Mouse (Mus musculus) left cerebral cortex, adult 9 months (tissue): ENCODE measurements around the gene Zfp212.
"Not testable (repeated sequence)": the region's sequence is repeated elsewhere in the genome, so short reads cannot be mapped to it uniquely, and the experiment has no call there.

ENCODE experiments used
- DNase-seq, 2 experiments: peaks; one replicate each; pipeline ENCODE4 v3.0.0; 2022; ENCODE audit warnings: low spot score in 2 of 2

Zfp212 gene

DNA sequence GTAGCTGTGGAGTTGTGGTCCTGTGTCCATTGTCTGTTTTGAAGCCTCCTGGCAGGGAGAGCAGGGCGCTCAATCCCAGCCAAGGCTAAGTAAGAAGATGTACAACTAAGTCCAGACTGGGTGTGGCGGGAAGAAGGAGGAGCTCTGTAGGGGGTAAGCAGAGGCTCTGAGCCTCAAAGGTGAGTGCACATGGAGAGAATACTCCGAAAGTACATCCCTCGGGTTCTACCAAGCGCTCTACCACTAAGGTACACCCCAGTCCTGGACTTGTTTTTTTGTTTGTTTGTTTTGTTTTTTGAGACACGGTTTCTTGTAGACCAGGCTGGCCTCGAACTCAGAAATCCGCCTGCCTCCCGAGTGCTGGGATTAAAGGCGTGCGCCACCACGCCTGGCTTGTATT, 22.2 kb downstream of the Zfp212 start:
- no peak for DNase-seq

DNA sequence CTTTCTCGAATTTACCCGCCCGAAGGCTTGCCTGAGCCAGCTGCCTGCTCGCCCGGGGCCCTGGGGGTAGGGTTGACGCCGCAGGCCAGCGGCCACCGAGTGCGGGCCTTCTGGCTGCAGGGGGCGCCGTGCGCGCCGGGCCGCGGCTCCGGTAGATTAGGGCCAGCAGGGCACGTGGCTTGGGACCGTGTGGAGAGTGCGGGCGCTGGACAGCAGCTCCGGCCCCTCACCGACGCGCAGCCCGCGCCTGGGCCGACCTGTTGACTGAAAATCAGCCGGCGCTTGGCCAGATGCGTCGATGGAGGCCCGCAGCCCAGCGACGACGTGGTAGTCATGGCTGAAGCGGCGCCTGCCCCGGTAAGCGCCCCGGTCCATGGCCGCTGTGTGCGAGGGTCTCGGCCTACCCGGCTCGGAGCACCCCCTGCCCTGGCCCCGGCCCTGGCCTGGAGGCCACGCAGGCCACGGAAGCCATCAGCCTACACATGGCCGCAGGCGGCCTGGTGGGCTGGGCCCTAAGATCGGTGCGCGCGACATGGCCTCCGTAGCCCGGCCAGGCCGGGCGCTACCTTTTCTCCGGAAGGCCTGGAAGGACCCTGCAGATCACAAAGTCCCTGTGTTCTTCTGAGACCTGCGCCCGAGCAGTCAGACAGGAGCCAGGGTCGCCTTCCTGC, 22.9 kb downstream of the Zfp212 start:
- peak in 1 of 2 experiments; percentile 49 for DNase-seq

DNA sequence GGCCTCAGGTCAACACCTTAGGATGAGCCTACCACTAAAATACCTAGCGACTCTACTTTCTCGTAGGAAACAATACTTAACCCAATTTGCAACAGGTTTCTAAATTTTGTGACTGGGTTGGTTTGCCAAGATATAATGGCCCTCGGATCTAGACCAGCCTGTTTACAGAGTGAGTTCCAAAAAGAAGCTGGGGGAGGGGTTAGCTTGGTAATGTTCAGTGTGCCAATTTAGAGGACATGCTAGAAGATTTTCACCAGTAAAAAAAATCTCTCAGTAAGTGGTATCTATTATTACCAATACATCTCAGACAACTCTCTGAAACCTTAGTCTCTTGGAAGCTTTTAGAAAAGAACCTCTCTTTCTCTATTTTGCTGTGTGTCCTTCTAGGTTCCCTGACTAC, 23.4 kb downstream of the Zfp212 start:
- no peak for DNase-seq

DNA sequence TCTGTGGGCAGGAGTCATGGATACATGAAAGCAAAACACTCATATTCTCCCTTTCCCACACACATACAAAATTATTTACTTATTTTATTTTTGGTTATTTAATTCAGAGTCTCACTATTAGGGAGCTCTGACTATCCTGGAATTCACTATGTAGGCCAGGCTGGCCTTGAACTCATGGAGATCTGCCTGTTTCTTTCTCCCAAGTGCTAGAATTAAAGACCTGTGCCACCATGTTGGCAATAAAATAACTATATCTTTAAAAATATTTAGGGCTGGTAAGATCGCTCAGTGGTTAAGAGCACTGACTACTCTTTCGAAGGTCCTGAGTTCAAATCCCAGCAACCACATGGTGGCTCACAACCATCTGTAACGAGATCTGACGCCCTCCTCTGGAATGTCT, 27.1 kb downstream of the Zfp212 start:
- no peak for DNase-seq

DNA sequence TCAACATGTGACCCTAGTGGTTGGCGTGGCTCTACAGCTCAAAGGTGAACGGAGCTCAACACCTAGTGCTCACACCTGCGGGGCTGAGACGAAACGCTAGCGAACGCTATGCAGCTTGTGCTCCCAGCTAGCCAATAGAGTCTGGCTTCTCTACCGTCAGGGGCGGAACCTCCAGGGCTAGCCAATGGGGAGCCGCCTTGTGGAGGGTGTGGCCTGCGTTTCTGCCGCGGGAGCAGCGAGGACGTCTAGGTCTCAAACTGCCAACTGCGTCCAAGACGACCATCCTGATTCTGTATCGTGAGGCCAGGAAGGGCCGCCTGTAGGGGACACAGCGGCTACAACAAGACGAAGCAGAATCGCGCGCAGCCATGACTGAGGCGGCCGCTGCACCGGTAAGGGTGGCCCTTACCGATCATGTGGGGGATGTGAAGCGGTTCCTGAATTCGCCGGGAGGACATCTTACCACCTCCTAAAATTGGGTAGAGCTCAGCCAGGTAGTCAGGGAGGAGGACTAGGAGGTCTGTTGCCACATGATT, 33.0 kb downstream of the Zfp212 start, which contains the start of gene Zfp956:
Gene Zfp956 (plus strand): TSS at position 200 of the 536 bp plus-strand sequence.
- peak; percentile 84 to 95 for DNase-seq

DNA sequence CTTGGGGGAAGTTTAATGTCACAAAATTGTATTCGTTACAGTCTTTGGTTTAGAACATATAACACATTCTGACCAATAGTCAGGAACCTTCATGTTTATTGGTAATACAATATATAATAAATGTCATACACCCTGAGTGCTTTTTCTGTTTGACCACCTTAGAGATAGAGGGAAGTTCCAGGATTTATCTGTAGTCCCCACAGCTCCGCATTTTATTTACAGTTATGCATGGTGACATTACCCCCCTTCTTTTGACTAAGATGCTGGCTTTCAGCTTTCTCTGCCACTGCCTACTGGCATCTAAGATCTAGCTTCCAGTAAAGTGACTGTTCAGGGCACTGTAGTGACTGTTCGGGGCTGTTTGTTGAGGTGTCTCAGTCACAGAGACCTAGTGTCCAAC, 34.1 kb downstream of the Zfp212 start:
- no peak for DNase-seq

DNA sequence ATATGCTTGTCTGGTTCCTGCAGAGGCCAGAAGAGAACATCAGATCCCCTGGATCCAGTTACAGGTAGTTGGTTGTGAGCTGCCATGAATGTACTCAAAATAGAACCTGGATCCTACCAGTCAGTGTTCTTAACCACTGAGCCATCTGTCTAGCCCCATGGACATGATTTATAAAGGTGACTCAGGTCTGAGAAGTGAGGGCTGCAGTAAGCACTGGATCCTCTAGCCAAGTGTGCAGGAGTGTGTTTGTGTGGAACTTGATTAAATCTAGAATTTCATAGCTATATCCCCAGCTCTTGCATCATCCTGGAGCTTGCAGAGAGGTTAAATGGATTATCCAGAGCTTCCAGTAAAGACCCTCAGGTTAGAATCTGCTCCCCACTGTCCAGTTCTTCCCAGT, 37.5 kb downstream of the Zfp212 start:
- DNase-seq, result no peak

DNA sequence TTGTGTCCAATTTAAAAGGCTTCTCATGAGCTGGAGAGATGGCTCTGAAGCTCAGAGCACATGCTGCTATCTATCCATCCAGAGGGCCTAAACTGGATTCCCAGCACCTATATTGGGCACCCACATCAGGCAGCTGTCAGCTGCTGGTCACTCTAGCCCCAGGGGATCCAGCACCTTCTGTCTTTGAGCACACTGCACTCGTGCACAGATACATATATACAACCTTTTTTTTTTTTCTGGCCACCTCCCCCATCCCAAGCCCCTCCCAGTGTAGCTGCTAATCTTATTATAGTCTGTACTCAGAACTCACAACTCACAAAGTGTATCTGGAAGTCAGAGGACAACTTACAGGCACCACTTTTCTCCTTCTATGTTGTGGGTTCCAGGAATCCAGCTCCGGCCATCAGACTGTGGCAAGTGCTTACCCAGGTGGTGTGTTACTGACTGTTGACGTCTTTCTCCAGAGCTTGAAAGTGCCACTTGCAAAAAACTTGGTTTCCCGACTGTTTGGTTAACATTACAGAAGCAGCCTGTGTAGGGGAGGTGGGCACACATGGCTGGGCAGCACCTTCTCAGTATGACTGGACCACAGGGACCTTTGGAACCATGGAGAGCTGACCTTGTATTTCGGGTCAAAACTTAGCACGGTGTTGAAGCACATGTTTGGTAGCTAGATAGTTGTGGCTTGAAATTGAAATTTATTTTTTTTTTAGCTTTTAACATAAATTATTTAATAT, 40.6 kb downstream of the Zfp212 start:
- no peak for DNase-seq

DNA sequence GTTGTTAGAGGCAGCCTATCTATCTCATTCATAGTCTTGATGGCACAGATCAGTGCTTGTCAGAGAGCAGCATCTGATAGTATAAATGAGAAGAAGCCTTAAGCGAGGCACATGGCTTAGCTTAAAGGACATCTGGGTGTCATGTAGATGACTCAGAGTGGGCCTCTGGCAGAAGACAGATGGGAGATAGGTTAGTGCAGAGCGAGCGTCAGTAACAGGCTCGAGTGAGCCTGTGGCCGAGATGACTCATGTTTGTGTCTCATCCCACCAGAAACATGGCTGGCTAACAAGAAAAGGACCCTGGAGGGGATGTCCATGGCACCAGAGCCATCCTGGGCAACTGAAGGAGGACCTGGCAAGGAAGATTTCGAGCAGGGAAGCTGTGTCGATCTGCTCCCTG, 42.8 kb downstream of the Zfp212 start:
- DNase-seq, result no peak

DNA sequence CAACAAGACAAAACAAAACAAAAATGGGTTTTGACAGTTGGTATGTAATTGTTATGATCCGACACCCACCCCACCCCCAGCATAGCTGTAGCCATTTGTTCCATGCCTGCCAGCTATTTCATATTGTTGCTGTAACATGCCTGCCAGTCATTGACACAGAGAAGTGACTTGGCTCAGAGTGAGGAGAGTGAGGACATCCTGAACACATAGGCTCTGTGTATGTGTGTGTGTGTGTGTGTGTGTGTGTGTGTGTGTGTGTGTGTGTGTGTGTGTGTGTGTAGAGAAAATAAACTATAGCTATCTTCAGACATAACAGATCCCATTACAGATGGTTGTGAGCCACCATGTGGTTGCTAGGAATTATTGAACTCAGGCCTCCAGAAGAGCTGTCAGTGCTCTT, 47.9 kb downstream of the Zfp212 start:
- not testable (repeated sequence) for DNase-seq

DNA sequence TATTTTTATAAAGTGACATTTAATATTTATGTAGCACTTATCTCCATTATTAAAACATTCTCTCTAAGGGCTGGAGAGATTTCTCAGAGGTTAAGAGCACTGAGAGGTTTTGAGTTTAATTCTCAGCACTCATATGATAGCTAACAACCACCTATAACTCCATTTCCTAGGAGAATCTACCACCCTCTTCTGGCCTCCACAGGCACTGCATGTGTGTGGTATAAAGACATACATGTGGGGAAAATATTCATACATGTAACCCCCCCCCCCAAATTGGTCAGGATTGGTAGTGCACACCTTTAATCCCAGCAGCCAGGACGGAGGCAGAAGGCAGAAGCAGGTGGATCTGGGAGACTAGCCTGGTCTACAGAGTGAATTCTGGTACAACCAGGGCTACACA, 54.3 kb downstream of the Zfp212 start:
- no peak for DNase-seq

DNA sequence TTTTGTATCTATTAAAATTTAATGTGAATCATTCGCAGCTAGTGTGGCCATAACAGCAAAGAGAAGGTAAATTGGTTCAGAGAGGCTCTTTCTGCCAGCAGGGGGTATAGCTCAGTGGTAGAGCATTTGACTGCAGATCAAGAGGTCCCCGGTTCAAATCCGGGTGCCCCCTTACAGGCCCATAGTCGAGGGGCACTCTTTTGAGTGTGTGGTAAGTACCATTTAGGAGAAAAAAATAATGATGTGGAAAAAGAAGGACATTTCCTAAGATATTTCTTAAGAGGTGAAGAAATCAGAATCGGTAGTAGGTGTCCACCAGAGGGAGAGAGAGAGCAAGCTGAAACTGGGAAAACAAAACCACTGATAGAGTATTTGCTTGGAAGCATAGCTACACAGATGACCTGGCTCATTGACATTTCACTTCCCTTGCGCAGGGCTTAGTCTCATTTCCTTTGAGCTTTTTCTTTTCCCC, 58.7 kb downstream of the Zfp212 start:
- peak; percentile 39 to 82 for DNase-seq
